Mouse (Mus musculus) stomach, postnatal 0 days (tissue): ENCODE results near the gene Il31ra. TPM values are rescaled to one million over a fixed set of nuclear protein-coding genes. Genes with fewer than 3 reads are reported as not detected.

Source experiments
- ATAC-seq: fragments of 200-750 bp; cut with Nextera tagmentation; 2 replicates; pipeline ENCODE4 v1.8.0; 2017; ENCODE audit not compliant: low FRiP score, low TSS enrichment
- DNase-seq: peaks from one replicate; pipeline ENCODE4 v3.0.0-alpha.2; 2016; ENCODE audit warnings: low spot score
- H3K27ac ChIP-seq: fragments of 300-500 bp; sonication (generic); replicated peaks from 2 replicates; pipeline ENCODE4 v1.5.1; 2014; ENCODE audit warnings: mild to moderate bottlenecking, control low read depth
- H3K27me3 ChIP-seq: fragments of 300-500 bp; sonication (generic); 2 replicates; pipeline ENCODE4 v1.6.1; 2014; ENCODE audit warnings: low read length; ENCODE audit not compliant: control insufficient read depth, insufficient read depth
- H3K36me3 ChIP-seq: fragments of 300-500 bp; sonication (generic); 2 replicates; pipeline ENCODE4 v1.6.1; 2014; ENCODE audit warnings: low read length, mixed read lengths; ENCODE audit not compliant: control insufficient read depth, insufficient read depth
- H3K4me1 ChIP-seq: fragments of 300-500 bp; sonication (generic); replicated peaks from 2 replicates; pipeline ENCODE4 v1.6.1; 2014; ENCODE audit warnings: antibody characterized with exemption; ENCODE audit not compliant: control insufficient read depth, insufficient read depth
- H3K4me2 ChIP-seq: fragments of 300-500 bp; sonication (generic); replicated peaks from 2 replicates; pipeline ENCODE4 v1.6.1; 2014; ENCODE audit warnings: low read depth, mild to moderate bottlenecking, control low read depth, moderate library complexity
- H3K4me3 ChIP-seq: fragments of 300-500 bp; sonication (generic); 2 replicates; pipeline ENCODE4 v1.5.1; 2014; ENCODE audit warnings: low read depth, low read length, control low read depth
- H3K9ac ChIP-seq: fragments of 300-500 bp; sonication (generic); 2 replicates; pipeline ENCODE4 v1.6.1; 2014; ENCODE audit warnings: mild to moderate bottlenecking, low read length, control low read depth, mixed read lengths
- H3K9me3 ChIP-seq: fragments of 300-500 bp; sonication (generic); 2 replicates; pipeline ENCODE4 v1.6.1; 2016; ENCODE audit warnings: low read length; ENCODE audit not compliant: control insufficient read depth
- CTCF ChIP-seq: IDR thresholded peaks from 2 replicates; pipeline ENCODE4 v1.5.1; 2016; ENCODE audit warnings: antibody characterized with exemption, low read depth, mild to moderate bottlenecking, moderate library complexity
- EP300 ChIP-seq: optimal IDR thresholded peaks from 2 replicates; pipeline ENCODE3; 2016; ENCODE audit warnings: antibody characterized with exemption
- WGBS: fragments of 180-500 bp; shearing (Covaris S2); extraction: QIAGEN DNeasy Blood & Tissue Kit; methylation state at CpG from one replicate; pipeline ENCODE4 v1.1.7; 2014; 5-methylcytosine and 5-hydroxymethylcytosine counted together
- polyA plus RNA-seq: library from polyadenylated mRNA; unstranded; fragments of >200 nt; fragmentation: Nextera tagmentation; extraction: Ambion mirVana; gene quantifications from 2 replicates; pipeline ENCODE4 v1.2.1, GENCODE M21; 2015

Gene Il31ra
- polyA plus RNA-seq, 1 experiment from 2014 or later = 0.16 TPM

DNA sequence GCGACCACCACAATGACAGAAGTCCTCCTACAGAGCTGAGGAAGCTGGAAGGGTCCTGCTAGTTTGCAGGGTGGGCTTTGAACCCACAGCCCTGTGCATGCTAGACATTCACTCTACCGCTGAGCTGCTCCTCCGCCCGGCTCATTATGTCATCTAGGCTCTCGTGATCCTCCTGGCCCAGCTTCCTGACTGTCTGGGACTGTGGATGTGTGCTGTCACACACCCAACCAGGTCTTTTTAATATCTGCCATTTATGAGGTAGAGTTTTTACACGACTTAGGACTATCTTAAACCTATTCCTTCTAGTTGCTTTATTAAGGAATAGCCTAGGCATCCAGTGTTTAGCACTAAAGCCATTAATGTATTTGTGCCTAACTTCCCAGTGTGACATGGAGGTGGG, 88.7 kb downstream of the Il31ra start:
- Histone ChIP-seq H3K36me3 (peaks cover 38% of the 10 kb centered on the region), H3K9ac (no peak overlapping the region), H3K4me3 (no peak overlapping the region), H3K4me1 (no peaks in the 10 kb centered on the region), H3K27ac (no peak overlapping the region), H3K27me3 (no peaks in the 10 kb centered on the region), H3K9me3 (no peaks in the 10 kb centered on the region), H3K4me2 (no peak overlapping the region)
- no peak for ATAC-seq
- DNase-seq = no peak
- 92% methylated on average over 6 of the region's 6 CpGs for WGBS
- TF ChIP-seq CTCF (no peak), EP300 (no peak)

DNA sequence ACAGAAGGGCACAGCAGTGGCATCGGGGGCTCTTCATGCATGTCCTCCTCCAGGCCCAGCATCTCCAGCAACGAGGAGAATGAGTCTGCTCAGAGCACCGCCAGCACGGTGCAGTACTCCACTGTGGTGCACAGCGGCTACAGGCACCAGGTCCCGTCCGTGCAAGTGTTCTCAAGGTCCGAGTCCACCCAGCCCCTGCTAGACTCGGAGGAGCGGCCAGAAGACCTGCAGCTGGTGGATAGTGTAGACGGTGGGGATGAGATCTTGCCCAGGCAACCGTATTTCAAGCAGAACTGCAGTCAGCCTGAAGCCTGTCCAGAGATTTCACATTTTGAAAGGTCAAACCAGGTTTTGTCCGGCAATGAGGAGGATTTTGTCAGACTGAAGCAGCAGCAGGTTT, 90.3 kb downstream of the Il31ra start:
- Histone ChIP-seq H3K27me3 (no peaks in the 10 kb centered on the region), H3K9me3 (no peaks in the 10 kb centered on the region), H3K4me2 (no peak overlapping the region), H3K4me1 (no peaks in the 10 kb centered on the region), H3K27ac (no peak overlapping the region), H3K4me3 (no peak overlapping the region), H3K9ac (no peak overlapping the region), H3K36me3 (peaks cover 44% of the 10 kb centered on the region)
- ATAC-seq (no peak), DNase-seq (no peak)
- WGBS = 90% methylated on average over 13 of the region's 13 CpGs
- no peak for TF ChIP-seq CTCF
- TF ChIP-seq EP300 = no peak

DNA sequence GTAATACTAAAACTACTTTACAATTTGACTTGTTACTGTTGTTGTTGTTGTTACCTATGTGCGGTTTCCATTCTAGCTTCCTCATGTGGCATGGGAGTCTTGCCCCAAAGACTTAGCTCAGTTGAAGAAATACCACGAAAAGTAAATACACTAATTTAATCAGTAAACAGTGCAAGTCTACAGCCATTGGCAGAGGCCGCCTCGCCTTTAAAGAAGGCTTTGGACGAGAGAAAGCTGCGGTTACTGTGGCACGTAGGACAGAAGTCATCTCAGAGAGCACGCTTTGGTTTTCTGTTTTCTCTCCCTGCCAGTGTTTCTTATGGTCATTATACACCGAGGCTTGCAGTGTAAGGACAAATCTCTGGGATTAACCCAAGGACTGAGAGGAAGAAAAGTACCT, 93.7 kb downstream of the Il31ra start:
- 55% methylated on average over 9 of the region's 9 CpGs for WGBS
- ATAC-seq = peak; percentile 86
- H3K4me2 ChIP-seq = no peak overlapping the region
- H3K27me3 ChIP-seq = no peaks in the 10 kb centered on the region
- no peak overlapping the region for H3K4me3 ChIP-seq
- peak; percentile 58 for DNase-seq
- H3K4me1 ChIP-seq = no peaks in the 10 kb centered on the region
- no peak overlapping the region for H3K9ac ChIP-seq
- no peaks in the 10 kb centered on the region for H3K9me3 ChIP-seq
- peaks cover 46% of the 10 kb centered on the region for H3K36me3 ChIP-seq
- peak overlapping the region; percentile 49; the same call in 1 of the 2 replicates for H3K27ac ChIP-seq
- TF ChIP-seq CTCF = no peak
- TF ChIP-seq EP300 = no peak

DNA sequence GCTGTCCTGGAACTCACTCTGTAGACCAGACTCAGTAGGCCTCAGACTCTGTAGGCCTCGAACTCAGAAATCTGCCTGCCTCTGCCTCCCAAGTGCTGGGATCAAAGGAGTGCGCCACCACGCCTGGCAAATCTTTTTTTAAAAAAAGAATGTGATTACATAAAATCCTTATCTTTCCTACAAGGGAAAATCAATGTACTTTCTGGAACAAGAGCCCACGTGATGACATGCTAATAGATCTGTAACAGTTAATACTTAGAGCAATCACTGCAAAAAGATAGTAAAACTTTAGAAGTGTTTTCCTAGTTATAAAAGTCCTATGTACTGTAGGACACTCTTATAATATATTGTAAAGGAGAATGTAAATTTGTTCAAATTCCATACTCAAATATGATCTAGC, 94.1 kb downstream of the Il31ra start:
- H3K27me3 ChIP-seq = no peaks in the 10 kb centered on the region
- ATAC-seq (no peak), DNase-seq (no peak)
- H3K9ac ChIP-seq = no peak overlapping the region
- no peak overlapping the region for H3K27ac ChIP-seq
- H3K9me3 ChIP-seq = no peaks in the 10 kb centered on the region
- peaks cover 46% of the 10 kb centered on the region for H3K36me3 ChIP-seq
- TF ChIP-seq EP300 (no peak), CTCF (no peak)
- H3K4me2 ChIP-seq = no peak overlapping the region
- H3K4me1 ChIP-seq = no peaks in the 10 kb centered on the region
- H3K4me3 ChIP-seq = no peak overlapping the region
- WGBS = 81% methylated on average over 4 of the region's 4 CpGs

DNA sequence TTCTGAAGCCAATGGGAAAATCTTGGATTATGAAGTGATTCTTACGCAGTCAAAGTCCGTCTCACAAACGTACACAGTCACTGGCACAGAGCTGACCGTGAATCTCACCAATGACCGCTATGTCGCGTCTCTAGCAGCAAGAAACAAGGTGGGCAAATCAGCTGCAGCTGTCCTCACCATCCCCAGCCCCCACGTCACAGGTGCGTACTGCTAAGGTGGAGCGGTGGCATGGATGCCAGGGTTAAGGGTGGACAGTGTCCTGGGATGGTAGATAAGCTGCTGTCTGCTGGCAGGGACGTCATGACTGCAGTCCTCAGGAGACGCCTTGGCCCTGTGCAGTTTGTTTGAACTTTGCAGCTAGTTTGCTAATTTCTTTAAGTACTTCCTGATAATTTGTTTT, 99.6 kb downstream of the Il31ra start:
- TF ChIP-seq CTCF (no peak), EP300 (no peak)
- Histone ChIP-seq H3K4me1 (no peaks in the 10 kb centered on the region), H3K27ac (no peak overlapping the region), H3K9me3 (no peaks in the 10 kb centered on the region), H3K4me3 (no peak overlapping the region), H3K27me3 (no peaks in the 10 kb centered on the region), H3K9ac (no peak overlapping the region), H3K4me2 (no peak overlapping the region), H3K36me3 (peaks cover 36% of the 10 kb centered on the region)
- no peak for DNase-seq
- peak; percentile 49 for ATAC-seq
- 82% methylated on average over 12 of the region's 12 CpGs for WGBS

DNA sequence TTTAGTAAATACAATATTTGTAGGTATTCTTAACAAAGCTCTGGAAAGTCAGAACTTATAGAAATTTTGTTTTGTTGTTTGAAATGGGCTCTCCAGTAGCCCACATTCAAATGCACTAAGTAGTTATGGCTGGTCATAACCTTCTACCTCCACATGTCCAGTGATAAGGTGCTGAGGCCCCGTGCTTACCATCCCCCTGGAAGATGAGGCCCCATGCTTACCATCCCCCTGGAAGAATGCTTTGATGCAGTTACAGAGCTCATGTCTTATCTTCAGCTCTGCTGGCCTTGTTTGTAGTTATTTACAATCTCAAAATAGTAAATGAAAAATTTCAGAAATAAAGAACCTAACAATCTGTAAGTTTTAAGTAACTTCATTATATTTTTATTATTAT, 101.9 kb downstream of the Il31ra start:
- TF ChIP-seq CTCF = no peak
- no peak for TF ChIP-seq EP300
- H3K27me3 ChIP-seq = no peaks in the 10 kb centered on the region
- peaks cover 30% of the 10 kb centered on the region for H3K36me3 ChIP-seq
- ATAC-seq (no peak), DNase-seq (no peak)
- H3K4me3 ChIP-seq = no peak overlapping the region
- H3K4me2 ChIP-seq = no peak overlapping the region
- no peak overlapping the region for H3K27ac ChIP-seq
- H3K9me3 ChIP-seq = no peaks in the 10 kb centered on the region
- 64% methylated on average over 1 of the region's 1 CpGs for WGBS
- no peak overlapping the region for H3K9ac ChIP-seq
- no peaks in the 10 kb centered on the region for H3K4me1 ChIP-seq
